Mouse (Mus musculus) midbrain, postnatal 0 days (tissue): ENCODE measurements around the gene Stau1. TPM values are rescaled to one million over a fixed set of nuclear protein-coding genes. Genes with fewer than 3 reads are reported as not detected.
A peak's percentile ranks its signal among the peaks of the same experiment; 100 is the strongest.

Source experiments
- ATAC-seq: fragments of 200-750 bp; cut with Nextera tagmentation; 2 replicates; pipeline ENCODE4 v1.8.0; 2017; ENCODE audit warnings: moderate number of reproducible peaks, mild to moderate bottlenecking, moderate TSS enrichment, moderate library complexity; ENCODE audit not compliant: low FRiP score
- DNase-seq: peaks from one replicate; pipeline ENCODE4 v3.0.0-alpha.2; 2015; ENCODE audit warnings: low spot score
- H3K27ac ChIP-seq: fragments of 300-500 bp; sonication (generic); 2 replicates; pipeline ENCODE4 v1.5.1; 2014; ENCODE audit warnings: low read depth, mild to moderate bottlenecking, low read length, mixed read lengths
- H3K27me3 ChIP-seq: fragments of 300-500 bp; sonication (generic); 2 replicates; pipeline ENCODE4 v1.6.1; 2014; ENCODE audit warnings: low read length, control low read depth, mixed read lengths; ENCODE audit not compliant: insufficient read depth
- H3K36me3 ChIP-seq: fragments of 300-500 bp; sonication (generic); 2 replicates; pipeline ENCODE4 v1.6.1; 2014; ENCODE audit warnings: low read length, control low read depth, mixed read lengths; ENCODE audit not compliant: insufficient read depth
- H3K4me1 ChIP-seq: fragments of 300-500 bp; sonication (generic); 2 replicates; pipeline ENCODE4 v1.6.1; 2014; ENCODE audit warnings: mild to moderate bottlenecking, control low read depth, antibody characterized with exemption, low read length, mixed read lengths; ENCODE audit not compliant: insufficient read depth
- H3K4me2 ChIP-seq: fragments of 300-500 bp; sonication (generic); 2 replicates; pipeline ENCODE4 v1.6.1; 2014; ENCODE audit warnings: low read depth, mild to moderate bottlenecking, low read length, mixed read lengths; ENCODE audit not compliant: poor library complexity, severe bottlenecking
- H3K4me3 ChIP-seq: fragments of 300-500 bp; sonication (generic); 2 replicates; pipeline ENCODE4 v1.5.1; 2014; ENCODE audit warnings: low read depth, mild to moderate bottlenecking, low read length, moderate library complexity
- H3K9ac ChIP-seq: fragments of 300-500 bp; sonication (generic); replicated peaks from 2 replicates; pipeline ENCODE4 v1.6.1; 2014; ENCODE audit warnings: mild to moderate bottlenecking, low read length, moderate library complexity, mixed read lengths; ENCODE audit not compliant: poor library complexity, severe bottlenecking
- H3K9me3 ChIP-seq: fragments of 300-500 bp; sonication (generic); 2 replicates; pipeline ENCODE4 v1.6.1; 2016; ENCODE audit warnings: low read length, control low read depth
- CTCF ChIP-seq: IDR thresholded peaks from 2 replicates; pipeline ENCODE4 v1.5.1; 2016; ENCODE audit warnings: antibody characterized with exemption, mild to moderate bottlenecking
- WGBS: fragments of 180-500 bp; shearing (Covaris S2); extraction: QIAGEN DNeasy Blood & Tissue Kit; methylation state at CpG from one replicate; pipeline ENCODE4 v1.1.7; 2014; 5-methylcytosine and 5-hydroxymethylcytosine counted together
- polyA plus RNA-seq: library from polyadenylated mRNA; unstranded; fragments of >200 nt; fragmentation: Nextera tagmentation; extraction: Ambion mirVana; gene quantifications from 2 replicates; pipeline ENCODE4 v1.2.1, GENCODE M21; 2015
- total RNA-seq: library from RNA; depleted of rRNA; stranded (reverse); fragments of >200 nt; gene quantifications from 2 replicates; pipeline ENCODE4 v1.2.3, GENCODE M21; 2014; rRNA removed

The Stau1 gene
- total RNA-seq (35.3 and 41.4 TPM in 2 replicates), polyA plus RNA-seq (88.5 and 96.8 TPM in 2 replicates)

DNA sequence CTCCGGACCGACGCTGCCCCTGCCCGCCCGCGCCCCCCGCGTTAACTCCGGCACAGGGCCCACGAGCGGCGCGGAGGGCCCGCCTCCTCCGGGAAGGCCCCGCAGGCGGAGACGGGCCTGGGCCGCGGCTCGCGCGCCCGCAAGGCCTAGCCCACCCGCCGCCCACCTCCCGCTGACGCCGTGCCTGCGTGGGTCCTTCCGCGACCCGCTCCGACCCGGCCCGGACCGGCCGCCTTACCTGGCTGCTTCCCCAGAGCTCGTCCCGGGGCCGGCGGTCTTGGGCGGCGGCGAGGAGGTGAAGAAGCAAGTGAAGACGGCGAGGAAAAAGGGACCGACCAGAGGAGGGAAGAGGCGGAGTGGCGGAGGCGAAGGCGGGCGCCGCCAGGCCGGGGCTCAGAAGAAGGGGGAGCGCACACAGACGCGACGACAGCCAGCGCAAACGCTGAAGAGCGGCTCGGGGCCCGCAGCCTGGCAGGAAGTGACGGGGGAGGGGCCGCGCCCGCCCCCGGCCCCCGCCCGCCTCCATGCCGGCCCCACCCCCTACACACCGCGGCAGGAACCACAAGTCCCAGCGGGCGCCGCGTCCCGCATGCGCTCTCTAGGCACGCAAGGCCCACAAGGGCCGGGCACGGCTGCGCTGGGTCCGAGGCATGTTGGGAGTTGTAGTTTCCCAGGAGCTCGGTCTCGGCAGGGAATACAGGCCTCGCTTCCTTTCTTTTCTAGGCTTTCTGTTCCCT lies at the start of gene Stau1:
TSS of gene Stau1 (minus strand) at position 504 of the 737 bp plus-strand sequence.
- peak; percentile 99 for DNase-seq
- no peak for TF ChIP-seq CTCF
- peak within 1 kb of the TSS; percentile 58 for H3K4me2 ChIP-seq
- peak within 1 kb of the TSS; percentile 99 for H3K9ac ChIP-seq
- H3K9me3 ChIP-seq = no peaks in the 10 kb centered on the region
- WGBS = 1% methylated on average over 70 of the region's 88 CpGs
- peak; percentile 99 for ATAC-seq
- peaks cover 4% of the 10 kb centered on the region; the same call in 1 of the 2 replicates for H3K4me1 ChIP-seq
- H3K4me3 ChIP-seq = peak within 1 kb of the TSS; percentile 96
- H3K36me3 ChIP-seq = no peaks in the 10 kb centered on the region
- H3K27ac ChIP-seq = peak within 1 kb of the TSS; percentile 96
- no peaks in the 10 kb centered on the region for H3K27me3 ChIP-seq

- peaks cover 81% of the 10 kb centered on the region for H3K36me3 ChIP-seq
- DNase-seq (no peak), ATAC-seq (no peak)
- H3K4me1 ChIP-seq = no peaks in the 10 kb centered on the region
- TF ChIP-seq CTCF = no peak
- H3K9me3 ChIP-seq = no peaks in the 10 kb centered on the region
- no peak overlapping the region for H3K4me3 ChIP-seq
- H3K27me3 ChIP-seq = no peaks in the 10 kb centered on the region
- H3K27ac ChIP-seq = no peak overlapping the region
- WGBS = 93% methylated on average over 12 of the region's 12 CpGs
- no peak overlapping the region for H3K9ac ChIP-seq
- no peak overlapping the region for H3K4me2 ChIP-seq
These were observed 47.5 kb upstream of the Stau1 start for GRCm38 (mm10) chr2:167043400-167044121.

- Histone ChIP-seq H3K36me3 (peaks cover 94% of the 10 kb centered on the region), H3K4me2 (no peak overlapping the region), H3K27ac (no peak overlapping the region), H3K9me3 (no peaks in the 10 kb centered on the region), H3K9ac (no peak overlapping the region), H3K4me1 (no peaks in the 10 kb centered on the region), H3K27me3 (no peaks in the 10 kb centered on the region), H3K4me3 (no peak overlapping the region)
- no peak for DNase-seq
- WGBS = 95% methylated on average over 8 of the region's 8 CpGs
- no peak for ATAC-seq
- TF ChIP-seq CTCF = no peak
These were observed 43.3 kb upstream of the Stau1 start for GRCm38 (mm10) chr2:167039386-167039785.

DNA sequence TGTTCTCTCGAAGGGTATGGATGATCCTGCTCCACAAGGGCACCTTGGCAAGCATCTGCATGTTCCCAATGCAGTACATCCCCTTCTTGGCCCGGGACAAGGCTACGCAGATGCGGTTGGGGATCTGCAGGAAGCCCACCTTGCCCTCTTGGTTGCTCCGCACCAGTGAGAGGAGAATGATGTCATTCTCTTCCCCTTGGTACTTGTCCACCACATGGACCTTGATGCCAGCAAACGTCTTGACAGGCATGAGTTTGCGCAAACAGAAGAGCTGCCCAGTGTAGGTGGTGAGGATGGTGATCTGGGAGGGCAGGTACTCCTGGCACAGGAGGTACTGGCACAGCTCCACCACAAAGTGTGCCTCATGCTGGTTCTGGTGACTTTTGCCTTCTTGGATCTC lies 42.6 kb upstream of the Stau1 start:
- Histone ChIP-seq H3K4me2 (no peak overlapping the region), H3K9me3 (no peaks in the 10 kb centered on the region), H3K36me3 (peaks cover 94% of the 10 kb centered on the region), H3K4me1 (no peaks in the 10 kb centered on the region), H3K4me3 (no peak overlapping the region), H3K9ac (no peak overlapping the region), H3K27me3 (no peaks in the 10 kb centered on the region), H3K27ac (no peak overlapping the region)
- TF ChIP-seq CTCF = no peak
- WGBS = 97% methylated on average over 7 of the region's 7 CpGs
- no peak for DNase-seq
- no peak for ATAC-seq

GRCm38 (mm10) chr2:167038297-167038696 lies 42.2 kb upstream of the Stau1 start:
- no peak for TF ChIP-seq CTCF
- no peak overlapping the region for H3K9ac ChIP-seq
- H3K27ac ChIP-seq = no peak overlapping the region
- H3K9me3 ChIP-seq = no peaks in the 10 kb centered on the region
- no peak for DNase-seq
- no peak overlapping the region for H3K4me3 ChIP-seq
- ATAC-seq = no peak
- 96% methylated on average over 6 of the region's 6 CpGs for WGBS
- no peaks in the 10 kb centered on the region for H3K4me1 ChIP-seq
- no peak overlapping the region for H3K4me2 ChIP-seq
- peaks cover 97% of the 10 kb centered on the region for H3K36me3 ChIP-seq
- H3K27me3 ChIP-seq = no peaks in the 10 kb centered on the region

- Histone ChIP-seq H3K9ac (no peak overlapping the region), H3K4me3 (no peak overlapping the region), H3K4me1 (no peaks in the 10 kb centered on the region), H3K9me3 (no peaks in the 10 kb centered on the region), H3K36me3 (peaks cover 94% of the 10 kb centered on the region), H3K4me2 (no peak overlapping the region), H3K27ac (no peak overlapping the region), H3K27me3 (no peaks in the 10 kb centered on the region)
- ATAC-seq (no peak), DNase-seq (peak; percentile 8)
- TF ChIP-seq CTCF = no peak
- WGBS = 95% methylated on average over 12 of the region's 12 CpGs
These were observed 41.6 kb upstream of the Stau1 start for GRCm38 (mm10) chr2:167037710-167038109.
